Mouse (Mus musculus) midbrain, embryonic 16.5 days (tissue): Measurements from ENCODE around the gene Fam214a. TPM values are rescaled to one million over a fixed set of nuclear protein-coding genes. Genes with fewer than 3 reads are reported as not detected.

Source experiments
- ATAC-seq: fragments of 200-750 bp; cut with Nextera tagmentation; 2 replicates; pipeline ENCODE4 v1.8.0; 2017; ENCODE audit warnings: moderate TSS enrichment
- H3K27ac ChIP-seq: fragments of 300-500 bp; sonication (generic); 2 replicates; pipeline ENCODE4 v1.5.1; 2014; ENCODE audit warnings: mild to moderate bottlenecking, low read length, mixed read lengths
- H3K27me3 ChIP-seq: fragments of 300-500 bp; sonication (generic); 2 replicates; pipeline ENCODE4 v1.6.1; 2014; ENCODE audit warnings: low read depth, low read length, mixed read lengths; ENCODE audit not compliant: control insufficient read depth, insufficient read depth
- H3K36me3 ChIP-seq: fragments of 300-500 bp; sonication (generic); 2 replicates; pipeline ENCODE4 v1.6.1; 2014; ENCODE audit warnings: mild to moderate bottlenecking, low read length, moderate library complexity, mixed read lengths; ENCODE audit not compliant: control insufficient read depth, insufficient read depth
- H3K4me1 ChIP-seq: fragments of 300-500 bp; sonication (generic); 2 replicates; pipeline ENCODE4 v1.6.1; 2014; ENCODE audit warnings: mild to moderate bottlenecking, low read length, mixed read lengths; ENCODE audit not compliant: control insufficient read depth, insufficient read depth
- H3K4me2 ChIP-seq: fragments of 300-500 bp; sonication (generic); 2 replicates; pipeline ENCODE4 v1.6.1; 2014; ENCODE audit warnings: mild to moderate bottlenecking, low read length, mixed read lengths
- H3K4me3 ChIP-seq: fragments of 300-500 bp; sonication (generic); 2 replicates; pipeline ENCODE4 v1.5.1; 2014; ENCODE audit warnings: low read depth, mild to moderate bottlenecking, low read length, moderate library complexity, mixed read lengths
- H3K9ac ChIP-seq: fragments of 300-500 bp; sonication (generic); 2 replicates; pipeline ENCODE4 v1.6.1; 2014; ENCODE audit warnings: low read depth, low read length, mixed read lengths
- H3K9me3 ChIP-seq: fragments of 300-500 bp; sonication (generic); replicated peaks from 2 replicates; pipeline ENCODE4 v1.6.1; 2014; ENCODE audit warnings: mild to moderate bottlenecking, low read length, mixed read lengths; ENCODE audit not compliant: control insufficient read depth, poor library complexity, severe bottlenecking
- WGBS: fragments of 180-500 bp; shearing (Covaris S2); extraction: QIAGEN DNeasy Blood & Tissue Kit; methylation state at CpG from one replicate; pipeline ENCODE4 v1.1.7; 2014; 5-methylcytosine and 5-hydroxymethylcytosine counted together
- polyA plus RNA-seq: library from polyadenylated mRNA; unstranded; fragments of >200 nt; fragmentation: Nextera tagmentation; extraction: Ambion mirVana; gene quantifications from 2 replicates; pipeline ENCODE4 v1.2.1, GENCODE M21; 2015

Gene Fam214a
- polyA plus RNA-seq, 1 experiment from 2014 or later = 22.7 TPM

DNA sequence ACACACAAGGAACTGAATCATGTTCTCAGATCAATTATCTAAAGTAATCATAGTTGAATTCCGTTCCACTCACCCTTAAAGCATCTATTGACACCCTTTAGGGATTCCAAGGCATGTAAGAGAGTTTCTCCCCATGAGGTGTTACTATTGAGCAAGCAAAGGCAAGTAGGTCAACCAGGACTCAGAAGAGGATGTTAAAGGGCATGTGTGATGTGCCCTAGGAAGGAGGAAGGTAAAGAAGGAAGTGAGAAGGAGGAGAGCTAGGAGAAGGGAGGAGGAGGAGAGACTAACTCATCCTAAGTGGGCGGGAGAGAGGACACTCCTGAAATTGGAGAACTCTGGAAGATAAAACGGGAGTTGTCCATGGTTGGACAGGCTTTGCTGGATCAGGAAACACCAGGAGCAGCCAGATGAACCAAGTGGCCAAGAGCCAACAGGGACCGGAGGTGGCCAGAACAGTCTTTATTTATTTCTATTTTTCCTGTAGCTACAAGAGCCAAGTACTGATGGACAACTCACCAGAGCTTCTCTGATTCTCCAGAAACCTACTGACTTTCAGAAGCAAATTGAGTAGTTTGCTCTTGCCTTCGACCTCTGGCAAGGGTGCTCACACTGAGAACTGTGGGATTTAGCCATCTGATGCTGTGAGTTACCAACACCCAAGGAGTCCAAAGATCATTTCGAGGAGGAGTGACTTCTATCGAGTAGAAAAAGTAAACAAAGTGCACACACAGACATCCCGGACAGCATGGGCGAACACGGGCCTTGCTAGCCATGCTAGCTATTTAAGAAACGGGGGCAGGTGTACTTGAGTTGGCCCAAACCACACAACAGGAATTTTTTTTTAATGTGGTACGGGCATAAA, 13.8 kb upstream of the Fam214a start:
- Histone ChIP-seq H3K9ac (no peak overlapping the region), H3K4me3 (no peak overlapping the region), H3K27ac (no peak overlapping the region), H3K4me2 (no peak overlapping the region), H3K36me3 (no peaks in the 10 kb centered on the region), H3K9me3 (no peaks in the 10 kb centered on the region), H3K4me1 (no peaks in the 10 kb centered on the region), H3K27me3 (no peaks in the 10 kb centered on the region)
- ATAC-seq = no peak
- WGBS = 87% methylated on average over 12 of the region's 12 CpGs

DNA sequence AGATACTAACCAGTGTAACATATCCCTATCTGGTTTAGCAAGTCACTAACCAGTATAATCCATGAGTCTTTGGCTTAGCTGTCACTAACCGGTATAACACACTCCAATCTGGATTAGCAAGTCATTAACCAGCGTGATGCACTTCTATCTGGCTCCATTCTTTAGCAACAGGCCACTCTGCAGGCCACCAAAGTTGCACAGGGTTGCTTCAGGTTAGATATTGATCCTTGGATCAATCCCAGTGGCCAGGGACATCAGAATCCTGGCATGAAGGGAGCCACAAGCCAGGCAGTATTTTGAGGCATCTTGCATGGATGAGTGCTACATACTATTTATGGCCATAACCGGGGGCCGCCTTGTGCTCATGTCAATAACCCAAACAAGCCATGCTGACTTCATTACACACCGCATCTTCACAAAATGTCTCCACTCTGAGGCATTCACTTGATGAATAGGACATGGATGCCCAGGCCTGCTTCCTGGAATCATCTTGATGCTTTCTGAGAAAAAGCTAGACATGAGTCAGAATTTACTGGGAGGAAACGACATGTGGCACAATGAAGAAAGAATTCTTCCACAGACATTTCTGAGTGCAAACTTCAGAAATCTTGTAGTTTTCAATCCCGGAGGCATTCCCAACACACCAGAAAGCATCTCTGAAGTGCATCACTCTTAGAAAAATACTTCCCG, 5.8 kb upstream of the Fam214a start:
- no peak overlapping the region for H3K9ac ChIP-seq
- H3K27ac ChIP-seq = no peak overlapping the region
- no peaks in the 10 kb centered on the region for H3K27me3 ChIP-seq
- ATAC-seq = no peak
- H3K4me3 ChIP-seq = no peak overlapping the region
- no peaks in the 10 kb centered on the region for H3K9me3 ChIP-seq
- no peaks in the 10 kb centered on the region for H3K36me3 ChIP-seq
- no peak overlapping the region for H3K4me2 ChIP-seq
- 87% methylated on average over 8 of the region's 8 CpGs for WGBS
- H3K4me1 ChIP-seq = no peaks in the 10 kb centered on the region

DNA sequence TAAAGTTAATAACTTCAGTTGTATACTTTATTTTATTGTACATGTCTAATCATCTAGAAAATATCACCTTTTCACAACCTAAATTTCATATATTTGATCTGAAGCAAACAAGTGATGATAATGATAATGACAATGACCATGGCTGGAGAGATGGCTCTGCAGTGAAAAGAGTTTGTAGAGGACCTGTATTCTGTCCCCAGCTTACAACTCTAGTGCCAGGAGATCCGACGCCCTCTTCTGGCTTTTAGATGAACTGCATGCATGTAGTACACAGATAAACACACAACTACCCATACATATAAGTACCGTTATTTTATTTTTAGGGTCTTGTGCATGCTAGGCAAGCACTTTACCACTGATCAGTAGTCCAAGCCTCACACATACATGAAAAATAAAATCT, 1.2 kb upstream of the Fam214a start:
- no peak for ATAC-seq
- no peaks in the 10 kb centered on the region for H3K9me3 ChIP-seq
- H3K4me2 ChIP-seq = no peak overlapping the region
- no peak overlapping the region for H3K27ac ChIP-seq
- WGBS = 35% methylated on average over 3 of the region's 3 CpGs
- H3K9ac ChIP-seq = no peak overlapping the region
- H3K36me3 ChIP-seq = no peaks in the 10 kb centered on the region
- H3K27me3 ChIP-seq = no peaks in the 10 kb centered on the region
- no peak overlapping the region for H3K4me3 ChIP-seq
- peaks cover 15% of the 10 kb centered on the region for H3K4me1 ChIP-seq

DNA sequence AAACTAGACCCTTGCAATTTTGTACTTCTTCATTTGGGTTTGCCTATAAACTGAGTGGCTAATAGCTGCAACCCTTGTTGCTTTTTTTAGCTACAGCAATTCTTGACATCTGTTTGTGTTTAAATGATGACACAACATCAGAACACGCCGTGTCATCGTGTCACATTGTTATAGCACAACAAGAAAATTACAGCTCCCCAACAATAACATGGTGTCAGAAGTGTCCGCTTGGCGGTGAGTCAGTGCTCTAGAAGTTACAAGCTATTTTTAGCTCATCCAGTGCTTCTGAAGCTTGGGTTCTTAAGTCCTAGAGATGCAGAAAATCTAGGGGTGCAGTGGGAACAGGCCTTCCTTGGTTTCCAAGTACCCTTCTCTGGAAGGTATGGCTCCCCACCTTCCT, 578 bp upstream of the Fam214a start:
- H3K4me3 ChIP-seq = peak overlapping the region; percentile 69
- no peaks in the 10 kb centered on the region for H3K27me3 ChIP-seq
- H3K36me3 ChIP-seq = no peaks in the 10 kb centered on the region
- H3K27ac ChIP-seq = peak overlapping the region; percentile 88; the same call in 1 of the 2 replicates
- H3K9ac ChIP-seq = peak overlapping the region; percentile 84
- WGBS = 58% methylated on average over 5 of the region's 5 CpGs
- no peaks in the 10 kb centered on the region for H3K9me3 ChIP-seq
- ATAC-seq = no peak
- H3K4me2 ChIP-seq = peak overlapping the region; percentile 54
- peaks cover 15% of the 10 kb centered on the region for H3K4me1 ChIP-seq

DNA sequence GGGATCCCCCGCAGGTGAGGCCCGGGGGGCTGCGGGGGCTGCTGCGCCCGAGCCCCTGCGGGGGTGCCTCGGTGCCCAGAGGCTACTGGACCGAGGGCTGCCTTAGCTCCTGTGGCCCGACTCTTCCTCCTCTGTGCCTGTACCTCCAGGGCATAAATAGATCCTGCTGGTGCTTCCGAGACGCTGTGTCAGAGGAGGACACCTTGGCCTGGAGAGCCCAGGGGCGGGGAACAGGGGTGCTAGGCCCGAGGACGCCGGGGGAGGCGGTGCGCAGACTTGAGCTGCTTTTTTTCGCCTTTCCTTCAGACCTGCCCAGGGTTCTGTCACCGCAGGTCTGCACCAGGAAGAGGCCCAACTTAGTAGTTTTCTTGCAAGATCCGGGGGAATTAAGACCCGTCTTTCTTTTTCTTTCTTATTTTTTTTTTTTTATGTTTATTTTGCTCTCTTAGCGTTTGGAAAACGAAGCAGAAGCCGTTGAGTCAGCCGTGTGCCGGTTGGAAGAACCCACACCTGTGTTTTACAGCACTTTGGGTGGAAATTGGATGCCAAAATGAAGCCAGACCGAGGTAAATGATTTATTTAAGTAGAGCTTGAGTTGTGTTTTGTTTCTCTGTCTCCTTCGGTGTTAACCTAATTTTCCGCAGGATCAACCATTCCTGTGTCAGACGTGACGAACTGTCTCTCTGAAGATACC, 728 bp downstream of the Fam214a start:
- peaks cover 15% of the 10 kb centered on the region for H3K4me1 ChIP-seq
- peak; percentile 75 for ATAC-seq
- H3K9ac ChIP-seq = peak overlapping the region; percentile 84
- WGBS = 3% methylated on average over 31 of the region's 31 CpGs
- peaks cover 2% of the 10 kb centered on the region; the same call in 1 of the 2 replicates for H3K36me3 ChIP-seq
- no peaks in the 10 kb centered on the region for H3K27me3 ChIP-seq
- peak overlapping the region; percentile 65 for H3K4me2 ChIP-seq
- H3K27ac ChIP-seq = peak overlapping the region; percentile 88
- H3K9me3 ChIP-seq = no peaks in the 10 kb centered on the region
- H3K4me3 ChIP-seq = peak overlapping the region; percentile 69

DNA sequence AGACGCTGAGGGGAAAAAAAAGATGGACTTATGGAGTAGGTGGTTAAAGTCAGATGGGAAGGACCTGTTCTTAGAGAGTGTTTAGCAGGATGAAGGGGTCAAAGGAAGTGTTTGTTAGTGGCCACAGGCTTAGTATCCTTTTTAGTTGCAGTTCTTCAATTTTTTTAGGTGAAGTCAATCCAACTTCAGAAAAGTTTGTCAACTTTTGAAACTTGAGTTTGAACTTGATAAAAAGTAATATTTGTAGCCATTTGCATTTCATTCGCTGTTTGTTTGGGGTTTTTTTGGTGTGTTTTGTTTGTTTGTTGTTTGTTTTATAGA, 1.2 kb downstream of the Fam214a start:
- Histone ChIP-seq H3K4me2 (peak overlapping the region; percentile 65), H3K4me3 (peak overlapping the region; percentile 69), H3K4me1 (peaks cover 15% of the 10 kb centered on the region), H3K36me3 (peaks cover 3% of the 10 kb centered on the region; the same call in 1 of the 2 replicates), H3K27me3 (no peaks in the 10 kb centered on the region), H3K27ac (no peak overlapping the region), H3K9me3 (no peaks in the 10 kb centered on the region), H3K9ac (no peak overlapping the region)
- ATAC-seq = no peak
- 51% methylated on average over 2 of the region's 2 CpGs for WGBS

DNA sequence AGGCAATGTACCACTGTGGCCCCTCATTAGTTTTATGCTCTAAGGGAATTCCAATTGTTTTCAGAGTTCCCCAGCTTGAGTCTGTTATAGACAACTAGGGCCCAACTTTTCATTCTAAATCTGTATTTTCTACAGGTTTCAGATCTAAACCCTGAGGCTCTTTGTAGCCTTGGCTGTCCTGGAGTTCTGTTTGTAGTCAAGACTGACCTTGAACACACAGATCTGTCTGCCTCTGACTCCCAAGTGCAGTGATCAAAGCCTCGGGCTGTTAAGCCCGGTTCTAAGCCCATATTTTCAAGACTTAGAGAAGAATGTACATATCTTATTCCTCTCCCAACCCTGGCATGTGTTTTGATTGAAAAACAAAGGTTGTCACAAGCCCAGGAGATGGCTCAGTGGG, 1.7 kb downstream of the Fam214a start:
- Histone ChIP-seq H3K27ac (no peak overlapping the region), H3K36me3 (peaks cover 3% of the 10 kb centered on the region; the same call in 1 of the 2 replicates), H3K4me1 (peaks cover 15% of the 10 kb centered on the region), H3K9me3 (no peaks in the 10 kb centered on the region), H3K4me2 (no peak overlapping the region), H3K27me3 (no peaks in the 10 kb centered on the region), H3K4me3 (no peak overlapping the region), H3K9ac (no peak overlapping the region)
- ATAC-seq = no peak
- 59% methylated on average over 2 of the region's 2 CpGs for whole genome bisulfite sequencing

DNA sequence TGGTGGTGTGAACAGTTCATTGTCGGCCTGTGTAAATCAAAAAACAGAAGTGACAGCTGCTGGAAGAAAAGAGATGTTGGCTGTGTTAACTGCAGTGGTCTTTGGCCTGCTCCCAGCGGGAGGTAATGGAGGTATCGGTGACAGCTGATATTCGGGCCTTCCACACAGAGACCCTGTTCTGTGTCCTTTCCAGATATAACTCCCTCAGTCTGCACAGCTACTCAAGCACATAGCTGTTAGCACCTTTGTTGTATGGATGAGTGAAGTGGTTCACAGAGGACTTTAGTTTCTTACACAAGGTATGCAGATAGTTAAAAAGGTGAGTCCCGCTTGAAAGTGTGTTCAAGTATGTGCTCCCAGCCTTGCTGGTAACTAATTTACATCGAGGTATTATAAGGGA, 7.9 kb downstream of the Fam214a start:
- 24% methylated on average over 6 of the region's 6 CpGs for WGBS
- Histone ChIP-seq H3K4me2 (no peak overlapping the region), H3K4me1 (peaks cover 12% of the 10 kb centered on the region), H3K4me3 (no peak overlapping the region), H3K9ac (0 out of 2 replicates have a peak overlapping the region, but pooled peaks have one; percentile 31), H3K36me3 (peaks cover 8% of the 10 kb centered on the region; the same call in 1 of the 2 replicates), H3K9me3 (no peaks in the 10 kb centered on the region), H3K27ac (peak overlapping the region; percentile 58), H3K27me3 (no peaks in the 10 kb centered on the region)
- ATAC-seq = 0 out of 2 replicates have a peak, but pooled peaks have one; percentile 4
